Mouse (Mus musculus) testis, adult 2 months (tissue): ENCODE measurements around the gene Palm3.
A peak's percentile ranks its signal among the peaks of the same experiment; 100 is the strongest.

Experiments used
- CTCF ChIP-seq: fragments of 200-500 bp; IDR thresholded peaks from 2 replicates; pipeline ENCODE4 v1.5.1; 2012; ENCODE audit warnings: low read depth, mild to moderate bottlenecking, inconsistent platforms, low read length, moderate library complexity; ENCODE audit not compliant: control insufficient read depth, insufficient read depth, insufficient replicate concordance
- POLR2A ChIP-seq: fragments of 200-500 bp; IDR thresholded peaks from 2 replicates; pipeline ENCODE4 v1.6.1; 2012; ENCODE audit warnings: low read depth, mild to moderate bottlenecking, inconsistent platforms, low read length, moderate library complexity; ENCODE audit not compliant: control insufficient read depth

GRCm38 (mm10) chr8:84024171-84024570 is 2.9 kb downstream of the Palm3 start:
- TF ChIP-seq CTCF, result peak; percentile 96
- no peak for TF ChIP-seq POLR2A
